Mouse (Mus musculus): Measurements from ENCODE around the gene Gprin1.
A peak's percentile ranks its signal among the peaks of the same experiment; 100 is the strongest.
"Not testable (repeated sequence)": the region's sequence is repeated elsewhere in the genome, so short reads cannot be mapped to it uniquely, and the experiment has no call there.

The Gprin1 gene

DNA sequence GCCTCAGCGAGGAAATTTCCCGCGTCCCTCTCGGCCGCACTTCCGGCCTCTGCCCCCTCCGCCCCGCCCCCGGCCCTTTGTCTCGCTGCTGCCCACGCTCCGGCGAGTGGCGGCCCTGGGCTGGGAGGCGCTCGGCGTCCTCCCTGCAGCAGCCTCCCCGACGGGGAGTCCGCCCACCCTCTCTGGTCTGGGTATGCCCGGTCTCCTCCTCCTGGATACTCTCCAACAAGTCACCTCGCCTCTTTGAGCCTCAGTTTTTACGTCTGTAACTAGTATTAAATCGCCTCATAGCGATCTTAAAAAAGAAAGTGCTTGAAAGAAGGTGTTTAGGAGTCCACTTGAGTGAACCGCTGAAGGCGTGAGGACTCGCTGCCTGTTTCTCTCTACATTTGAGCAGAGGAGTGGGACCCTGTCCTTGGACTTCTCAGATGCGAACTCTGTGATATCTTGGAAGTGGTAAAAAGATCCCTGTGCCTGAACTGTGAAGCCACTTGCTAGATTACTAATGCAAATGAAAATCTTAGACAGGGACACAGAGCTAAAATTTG is at the start of gene Gprin1:
TSS of gene Gprin1 (minus strand) at position 11 of the 548 bp plus-strand sequence.
- DNase-seq (ENCODE audit: low spot score in 2 of 2) = no peak

GRCm38 (mm10) chr13:54798740-54799139 is 49.1 kb upstream of the Gprin1 start:
- DNase-seq (ENCODE audit: low spot score in 2 of 2) = no peak

- DNase-seq (ENCODE audit: low spot score in 2 of 2) = no peak
Observed at GRCm38 (mm10) chr13:54797861-54798643, 48.4 kb upstream of the Gprin1 start.

GRCm38 (mm10) chr13:54797356-54797755 is 47.7 kb upstream of the Gprin1 start:
- DNase-seq (ENCODE audit: low spot score in 2 of 2) = no peak

GRCm38 (mm10) chr13:54794843-54795242 is 45.2 kb upstream of the Gprin1 start:
- DNase-seq (ENCODE audit: low spot score in 2 of 2) = no peak

GRCm38 (mm10) chr13:54794002-54794577 is 44.4 kb upstream of the Gprin1 start:
- DNase-seq (ENCODE audit: low spot score in 2 of 2) = no peak

DNA sequence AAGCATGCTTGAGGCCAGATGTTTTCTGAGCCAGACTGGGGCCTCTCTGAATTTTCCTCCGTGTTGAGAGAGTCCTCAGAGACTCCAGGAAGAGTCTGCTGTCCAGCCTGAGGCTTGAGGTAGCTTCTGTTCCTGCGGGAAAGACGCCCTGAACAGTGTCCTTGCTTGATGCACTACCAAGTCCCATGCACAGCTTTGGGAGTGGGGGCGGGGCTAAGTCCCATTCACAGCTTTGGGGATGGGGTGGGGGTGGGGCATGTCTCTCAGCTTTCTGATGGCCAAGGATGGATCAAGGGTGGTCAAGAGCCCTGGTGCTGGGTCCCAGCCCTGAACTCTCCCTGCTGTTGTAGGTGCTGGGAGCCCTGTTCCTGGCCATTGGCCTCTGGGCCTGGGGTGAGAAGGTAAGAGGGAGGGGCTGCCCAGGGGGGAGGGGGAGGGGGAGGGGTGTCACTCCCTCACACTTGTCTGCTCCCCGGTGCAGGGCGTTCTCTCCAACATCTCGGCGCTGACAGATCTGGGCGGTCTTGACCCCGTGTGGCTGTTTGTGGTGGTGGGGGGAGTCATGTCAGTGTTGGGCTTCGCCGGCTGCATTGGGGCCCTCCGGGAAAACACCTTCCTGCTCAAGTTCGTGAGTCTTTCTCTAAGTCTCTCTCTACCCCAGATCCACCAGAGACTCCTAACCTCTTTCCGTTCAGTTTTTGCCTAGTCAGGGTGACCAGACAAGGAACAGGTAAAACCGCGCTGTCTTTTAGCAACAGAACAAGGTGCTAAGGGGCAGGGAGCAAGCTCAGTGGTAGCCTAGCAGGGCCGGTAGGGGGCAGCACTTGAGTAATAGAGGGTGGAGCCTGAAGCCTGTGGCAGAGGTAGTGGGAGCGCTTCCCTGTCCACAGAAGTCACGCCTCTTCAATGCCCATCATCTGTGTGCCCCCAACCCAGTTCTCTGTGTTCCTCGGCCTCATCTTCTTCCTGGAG is 42.9 kb upstream of the Gprin1 start:
- no peak for DNase-seq (ENCODE audit: low spot score in 2 of 2)

GRCm38 (mm10) chr13:54789561-54790397 is 40.1 kb upstream of the Gprin1 start:
- no peak for DNase-seq (ENCODE audit: low spot score in 2 of 2)

- peak; percentile 66 to 79 for DNase-seq (ENCODE audit: low spot score in 2 of 2)
Observed at GRCm38 (mm10) chr13:54788740-54789560, 39.3 kb upstream of the Gprin1 start, which contains the start of gene Tspan17. Gene Tspan17 (plus strand): TSS chr13:54789377.

DNA sequence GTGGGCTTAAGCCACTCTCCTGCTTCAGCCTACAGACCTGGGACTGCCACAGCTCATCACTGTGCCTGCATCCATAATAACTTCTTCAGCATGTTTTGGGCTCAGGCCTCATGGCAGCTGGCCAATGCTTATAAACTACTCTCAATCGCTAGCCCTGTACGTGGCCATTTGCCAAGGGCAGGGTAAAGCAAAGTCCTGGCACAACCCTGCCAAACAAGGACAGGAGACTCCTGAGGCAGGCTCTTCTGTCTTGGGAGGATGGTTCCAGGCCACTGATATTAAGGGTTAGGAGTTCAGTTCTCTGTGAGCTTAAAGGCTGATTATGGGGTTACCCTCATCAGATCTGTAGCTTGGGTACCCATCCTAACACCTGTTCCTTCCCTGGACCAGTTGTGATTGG is 37.9 kb upstream of the Gprin1 start:
- not testable (repeated sequence) for DNase-seq (ENCODE audit: low spot score in 2 of 2)

DNA sequence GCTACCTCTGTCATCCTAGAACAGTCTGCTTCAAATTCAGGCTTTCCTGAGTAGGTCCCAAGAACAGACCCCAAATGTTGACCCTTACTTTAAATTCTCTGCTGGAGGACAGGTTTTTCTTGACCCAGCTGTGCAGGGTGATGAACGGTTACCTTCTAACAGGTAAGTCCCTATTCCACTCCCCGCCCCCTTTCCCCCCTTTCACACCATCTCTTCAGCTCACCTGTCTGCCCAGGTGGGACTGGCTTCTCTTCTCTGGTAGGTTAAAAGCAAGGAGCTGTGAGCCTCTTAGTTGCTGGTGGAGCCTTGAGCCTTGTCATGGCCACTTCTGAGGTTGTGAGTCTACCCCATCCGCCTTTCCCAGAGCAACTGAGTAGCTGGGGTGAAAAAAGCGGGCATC is 34.0 kb upstream of the Gprin1 start, which contains the start of gene Eif4e1b:
TSS of gene Eif4e1b (plus strand) at position 301 of the 400 bp plus-strand sequence.
- DNase-seq (ENCODE audit: low spot score in 2 of 2) = no peak

DNA sequence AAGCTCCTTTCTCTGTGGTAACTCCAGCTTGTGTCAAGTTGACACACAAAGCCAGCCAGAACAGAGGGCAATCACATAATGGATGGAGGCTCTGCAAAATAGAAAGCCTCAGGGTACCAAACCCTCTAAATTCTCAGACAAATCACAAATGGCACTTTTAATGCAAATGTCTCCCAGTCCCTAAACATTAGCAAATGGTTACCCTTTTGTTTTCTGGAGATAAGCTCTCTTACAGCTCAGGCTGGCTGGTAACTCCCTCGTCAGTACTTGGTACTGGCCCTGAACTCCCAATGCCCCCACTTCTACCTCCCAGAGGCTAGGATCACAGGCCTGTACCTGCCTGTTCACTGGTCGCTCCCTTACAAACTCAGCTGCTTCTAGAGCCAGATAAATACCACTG is 33.6 kb upstream of the Gprin1 start:
- DNase-seq (ENCODE audit: low spot score in 2 of 2) = no peak

DNA sequence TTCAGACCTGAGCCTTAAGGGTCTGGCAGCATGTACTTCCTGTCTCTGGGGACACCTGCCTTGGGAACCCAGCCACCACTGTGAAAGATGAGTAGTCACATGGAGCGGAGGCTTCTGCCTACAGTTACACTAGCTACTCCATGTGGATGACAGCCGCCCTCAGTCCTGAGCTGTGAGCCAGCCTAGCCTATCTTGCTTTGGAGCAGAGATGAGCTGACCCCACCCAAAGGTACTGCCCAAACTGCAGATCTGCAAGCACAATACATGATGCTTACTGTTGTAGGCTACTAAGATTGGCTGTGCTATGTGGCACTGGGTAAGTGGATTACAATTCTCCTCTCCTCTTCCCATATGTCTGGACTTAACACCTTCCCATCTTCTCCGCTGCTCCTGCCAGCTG is 31.4 kb upstream of the Gprin1 start:
- DNase-seq (ENCODE audit: low spot score in 2 of 2) = no peak

DNA sequence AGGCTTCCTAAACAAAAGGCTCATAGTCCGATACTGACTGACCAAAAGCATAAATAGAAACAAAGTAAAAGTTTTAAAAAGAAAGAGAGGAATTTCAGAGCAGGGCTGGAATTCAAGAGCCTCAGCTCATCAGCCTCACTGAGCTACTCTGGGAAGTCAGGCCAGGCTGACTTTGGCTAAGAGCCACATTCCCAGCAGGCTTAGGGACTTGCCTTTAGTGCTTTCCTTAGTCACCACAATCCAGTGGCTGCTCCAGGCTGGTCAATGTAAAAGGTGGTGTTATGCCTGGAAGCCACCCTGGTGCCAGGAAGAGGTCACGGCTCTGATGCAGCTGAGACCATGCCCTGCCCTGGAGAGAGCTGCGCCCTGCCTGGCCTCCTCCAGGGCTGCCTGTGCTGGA is 30.9 kb upstream of the Gprin1 start:
- DNase-seq (ENCODE audit: low spot score in 2 of 2) = no peak

DNA sequence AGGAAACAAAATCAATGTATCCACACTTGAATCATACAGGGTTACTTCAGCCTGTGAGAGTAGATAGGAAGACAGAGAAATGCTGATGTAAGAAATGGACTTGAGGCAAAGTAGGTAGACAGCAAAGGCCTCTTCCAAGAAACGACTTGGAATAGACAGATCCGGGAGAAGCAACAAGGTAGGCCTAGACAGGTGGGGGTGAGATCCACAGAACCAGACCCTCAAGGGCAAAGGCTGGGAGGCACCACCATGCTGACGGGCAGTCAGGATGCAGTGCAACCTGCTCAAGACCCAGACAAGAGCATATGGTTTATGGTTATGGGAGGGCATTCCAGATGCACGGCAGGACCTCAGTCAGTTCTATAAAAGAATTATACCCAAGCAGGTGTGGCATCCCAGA is 17.3 kb upstream of the Gprin1 start:
- no peak for DNase-seq (ENCODE audit: low spot score in 2 of 2)

GRCm38 (mm10) chr13:54766192-54766768 is 16.6 kb upstream of the Gprin1 start, which contains the start of gene Sncb:
Gene Sncb (minus strand): TSS chr13:54766595.
- peak; percentile 12 to 32 for DNase-seq (ENCODE audit: low spot score in 2 of 2)

DNA sequence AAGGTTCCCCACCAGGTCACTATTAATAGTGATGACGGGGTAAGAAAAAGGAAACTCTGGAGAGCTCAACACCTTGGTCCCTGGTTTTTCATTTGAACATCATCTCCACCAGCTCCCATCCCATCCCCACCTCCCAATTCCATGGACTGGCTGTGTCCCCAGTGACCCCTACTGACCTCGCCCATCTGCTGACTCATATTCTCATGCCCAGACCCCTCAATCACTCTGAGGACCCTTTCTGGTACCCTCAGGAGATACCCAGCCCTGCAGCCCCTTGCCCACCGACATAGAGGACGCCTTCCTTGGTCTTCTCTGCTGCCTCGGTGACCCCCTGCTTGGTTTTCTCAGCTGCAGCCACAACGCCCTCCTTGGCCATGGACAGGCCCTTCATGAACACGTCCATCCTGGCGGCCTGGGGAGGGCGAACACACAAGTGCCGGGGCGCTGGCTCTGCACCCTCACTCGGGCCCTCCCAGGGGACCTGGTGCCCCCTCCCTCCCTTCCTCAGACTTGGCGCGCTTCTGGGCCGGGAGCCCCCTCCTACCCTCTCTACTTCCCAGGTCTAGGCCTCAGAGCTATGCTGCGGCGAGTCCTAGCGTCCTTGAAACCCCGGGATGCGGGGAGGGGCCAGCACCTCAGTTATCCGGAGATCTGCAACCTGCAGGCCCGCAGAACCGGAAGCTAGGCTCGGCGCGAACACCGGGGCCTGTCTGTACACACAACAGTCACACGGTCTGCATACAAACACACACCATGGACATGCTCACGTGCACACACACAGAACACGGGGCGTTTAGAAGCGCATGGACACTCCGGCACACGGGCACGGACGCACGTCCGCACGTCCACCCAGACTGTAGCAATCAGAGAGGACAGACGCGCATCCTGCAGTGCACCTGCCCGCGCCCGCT is 15.9 kb upstream of the Gprin1 start:
- DNase-seq (ENCODE audit: low spot score in 2 of 2) = no peak

- no peak for DNase-seq (ENCODE audit: low spot score in 2 of 2)
Observed at GRCm38 (mm10) chr13:54760906-54761305, 11.2 kb upstream of the Gprin1 start.

Measured in spleen, postnatal 14 days (tissue).